Mouse (Mus musculus) hindlimb bud, embryonic 11.5 days (tissue): ENCODE measurements at regions not wholly inside any gene's neighbourhood (a gene's known extent, or its start where the extent isn't known, plus 50 kb on each side); places are given as distances from the start of the nearest gene placed in this dataset.

Experiments used
- DNase-seq: peaks from one replicate; pipeline ENCODE4 v3.0.0-alpha.2; 2012; ENCODE audit warnings: low read depth, low spot score; ENCODE audit errors: extremely low spot score

DNA sequence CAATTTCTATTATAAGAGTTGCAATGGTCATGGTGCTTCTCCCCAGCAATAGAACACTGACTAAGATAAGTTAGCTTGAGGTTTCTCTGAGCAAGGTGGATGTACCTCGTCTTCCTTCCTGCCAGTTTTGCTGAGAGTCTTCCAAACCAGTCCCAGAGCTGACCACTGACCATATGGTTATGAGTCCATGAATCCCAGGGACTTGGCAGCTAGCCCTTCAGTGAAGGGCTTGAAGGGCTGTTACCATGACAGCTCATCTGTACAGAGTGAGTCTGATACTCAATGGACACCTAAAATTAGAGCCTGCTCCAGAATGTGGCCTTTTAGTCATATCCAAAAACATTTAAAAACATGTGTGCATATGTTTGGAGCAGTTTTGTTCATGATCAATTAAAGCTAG, 297.5 kb upstream of the Thsd7b start:
- DNase-seq = no peak

DNA sequence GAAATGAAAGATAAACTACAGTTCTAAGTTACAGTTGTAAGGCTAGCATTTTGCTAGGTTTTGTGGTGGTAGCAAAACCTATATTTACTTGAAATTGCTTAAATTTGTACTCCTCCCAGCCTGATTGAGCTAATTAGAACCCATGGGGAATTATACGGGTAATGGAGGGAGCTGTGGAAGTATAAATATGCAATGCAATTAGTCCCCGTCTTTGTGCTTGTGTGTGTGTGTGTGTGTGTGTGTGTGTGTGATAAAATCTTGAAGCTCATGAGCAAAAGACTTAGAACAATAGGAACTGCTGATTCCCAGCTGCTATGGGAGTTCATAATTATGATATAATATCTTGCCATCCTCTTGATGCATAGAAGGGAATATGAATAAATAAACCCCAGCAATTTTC, 321.7 kb upstream of the Thsd7b start:
- no peak for DNase-seq

DNA sequence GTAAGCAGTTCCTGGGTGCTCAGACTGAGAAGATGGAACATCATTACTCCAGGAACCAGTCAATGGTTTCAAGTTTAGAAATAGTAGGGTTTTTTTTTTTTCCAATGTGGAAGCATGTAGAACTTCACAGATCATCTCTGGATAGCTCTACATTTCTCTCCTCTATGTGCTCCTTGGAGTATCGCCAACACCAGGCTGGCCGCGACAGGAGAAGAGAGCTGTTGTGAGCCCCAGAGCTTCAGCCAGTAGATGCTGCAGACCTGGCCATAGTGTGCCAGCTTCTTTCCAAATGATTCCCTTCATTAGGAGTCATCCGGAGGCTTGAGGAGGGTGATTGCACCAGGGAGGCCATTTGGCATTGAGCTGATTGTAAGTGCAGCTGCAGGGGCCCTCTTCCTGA, 322.6 kb upstream of the Thsd7b start:
- no peak for DNase-seq

DNA sequence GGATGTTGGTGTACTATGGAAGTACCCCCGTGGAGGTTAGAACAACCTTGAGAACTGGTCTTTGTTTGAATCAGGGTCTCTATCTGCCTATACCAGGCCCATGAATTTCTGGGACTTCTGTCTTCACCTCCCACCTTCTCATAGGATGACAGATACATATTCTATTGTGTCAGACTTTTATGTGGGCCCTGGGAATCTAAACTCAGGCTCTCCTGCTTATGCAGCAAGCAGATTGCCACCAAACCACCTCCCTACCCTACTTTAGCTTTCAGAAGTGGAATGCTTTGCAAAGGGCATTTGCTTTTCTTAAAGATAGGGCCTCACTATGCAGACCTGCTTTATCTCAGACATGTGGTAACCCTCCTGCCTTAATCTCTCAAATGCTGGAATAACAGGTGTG, 322.7 kb upstream of the Cxcr4 start:
- DNase-seq = no peak

DNA sequence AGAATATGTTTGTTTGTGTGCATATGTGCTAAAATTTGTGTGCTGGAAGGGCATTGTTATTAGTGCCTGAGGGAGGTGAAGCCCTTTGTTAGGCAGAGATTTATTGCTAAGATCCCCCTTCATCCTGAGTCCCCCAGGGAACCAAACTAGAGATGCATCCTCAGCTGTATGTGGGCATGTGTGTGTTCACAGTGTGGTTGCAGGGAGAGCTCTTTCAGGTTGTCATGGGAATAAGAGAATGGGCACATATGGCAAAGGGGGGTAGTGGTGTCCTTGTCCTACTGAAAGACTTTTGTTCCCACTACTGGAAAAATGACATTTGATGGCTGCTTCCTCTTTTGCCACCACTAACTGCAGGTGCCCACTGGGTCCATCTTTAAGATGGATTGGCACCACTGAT, 320.4 kb upstream of the Cxcr4 start:
- no peak for DNase-seq

DNA sequence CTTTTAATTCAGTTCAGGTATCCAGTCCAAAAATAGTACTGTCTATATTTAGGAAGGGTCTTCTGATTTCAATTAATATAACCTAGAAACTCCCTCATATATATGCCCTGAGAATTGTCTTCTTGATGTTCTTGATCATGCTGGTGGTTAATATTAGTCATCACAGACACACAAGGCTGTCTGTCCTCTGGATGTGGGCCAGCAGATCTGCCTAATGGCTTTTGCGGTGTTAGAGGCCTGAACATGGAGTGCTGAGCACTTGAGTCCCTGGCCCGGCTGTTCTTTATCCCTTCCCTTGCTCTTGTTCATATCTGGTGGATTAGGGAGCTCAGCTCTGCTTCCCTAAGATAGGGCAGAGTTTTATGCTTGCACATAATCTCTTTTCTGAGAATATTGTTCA, 315.5 kb upstream of the Cxcr4 start:
- no peak for DNase-seq

DNA sequence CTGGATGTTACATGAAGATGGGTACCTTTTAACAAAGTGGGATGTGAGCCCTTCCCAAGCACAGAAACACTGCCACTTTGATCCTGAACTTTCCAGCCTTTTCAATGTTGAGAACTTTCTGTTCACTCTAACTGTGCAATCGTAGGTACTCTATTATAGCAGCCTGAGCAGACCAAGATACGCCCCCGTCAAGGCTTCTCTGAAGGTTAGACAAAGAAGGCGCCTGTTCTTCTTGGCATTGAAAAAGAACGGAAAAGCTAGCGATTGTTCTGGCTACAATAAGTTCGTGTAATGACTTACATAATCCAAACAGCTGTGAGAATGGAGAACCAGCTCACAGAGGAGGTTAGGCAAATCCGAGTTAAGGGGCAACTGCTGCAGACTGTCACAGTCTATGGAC, 305.9 kb upstream of the Cxcr4 start:
- DNase-seq = no peak

DNA sequence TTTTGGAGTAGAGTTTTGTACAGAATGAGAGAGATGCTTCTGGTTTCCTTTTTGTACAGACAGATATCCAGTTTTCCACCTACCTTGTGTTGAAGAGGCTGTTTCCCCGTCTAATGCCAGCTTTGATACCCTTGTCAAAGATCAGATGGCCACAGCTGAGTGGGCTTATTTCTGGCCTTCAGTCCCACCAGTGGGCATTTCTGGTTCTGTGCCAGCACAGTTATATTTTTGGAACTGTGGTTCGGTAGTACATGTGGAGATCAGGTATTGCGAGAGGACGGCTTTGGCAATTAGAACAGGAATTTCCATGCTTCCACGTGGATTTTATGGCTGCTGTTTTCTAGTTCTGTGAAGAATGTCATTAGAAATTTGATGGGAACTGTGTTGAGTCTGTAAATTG, 302.5 kb upstream of the Cxcr4 start:
- no peak for DNase-seq

DNA sequence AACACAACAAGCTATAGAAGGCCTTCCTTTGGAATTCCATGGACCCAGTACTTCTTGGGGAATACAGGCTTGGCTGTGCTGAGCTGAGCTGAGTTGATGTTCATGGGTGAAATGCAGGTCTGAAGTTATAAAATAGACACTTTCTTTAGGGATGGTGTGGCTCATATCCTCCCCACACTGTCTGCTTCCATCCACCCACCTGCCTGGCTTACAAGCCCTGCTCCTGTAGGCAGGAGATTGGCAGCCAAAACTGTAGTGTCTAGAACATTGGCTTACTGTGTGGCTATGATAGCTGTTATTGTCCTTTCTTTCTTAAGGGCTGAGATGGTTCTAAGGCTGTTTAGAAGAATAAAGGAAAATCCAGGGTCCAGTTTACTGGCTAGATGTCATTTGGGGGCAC, 286.2 kb upstream of the Cxcr4 start:
- DNase-seq = no peak

DNA sequence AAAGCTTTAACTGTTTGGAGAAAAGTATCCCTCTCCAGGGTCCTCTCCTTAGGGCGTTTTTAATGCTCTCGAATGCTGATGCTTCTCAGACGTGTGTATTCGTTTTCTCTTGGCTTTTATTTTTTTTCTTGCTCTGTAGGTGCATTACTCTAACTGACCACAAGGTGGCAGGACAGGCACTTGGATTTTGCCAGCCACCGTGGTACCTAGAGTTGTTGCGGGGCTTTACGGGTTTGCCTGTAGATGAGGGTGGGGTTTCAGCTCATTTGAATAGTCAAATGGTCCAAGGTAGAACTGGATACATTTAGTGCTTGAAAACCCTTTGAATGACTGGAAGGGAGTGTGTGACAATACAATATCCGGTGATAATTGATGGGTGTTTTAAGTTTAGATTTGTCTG, 283.2 kb upstream of the Cxcr4 start:
- DNase-seq = peak; percentile 49

DNA sequence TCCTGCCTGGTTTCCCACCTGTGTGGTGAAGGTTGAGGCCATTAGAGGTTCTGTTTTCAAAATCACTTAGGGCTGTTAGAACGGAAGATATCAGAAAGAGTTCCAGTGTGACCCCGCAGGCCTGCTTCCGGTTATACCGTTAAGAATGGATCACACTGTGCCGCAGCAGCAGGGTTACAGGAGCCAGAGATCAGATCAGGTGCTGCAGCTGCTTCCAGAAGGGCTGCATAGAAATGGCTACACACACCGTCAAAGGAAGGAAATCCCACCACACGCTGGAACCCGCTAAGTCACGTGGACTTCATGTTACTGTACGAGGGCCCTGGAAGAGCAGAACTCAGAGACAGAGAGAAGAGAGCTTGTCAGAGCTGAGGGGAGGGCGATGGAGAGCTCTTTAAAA, 282.1 kb upstream of the Cxcr4 start:
- no peak for DNase-seq

DNA sequence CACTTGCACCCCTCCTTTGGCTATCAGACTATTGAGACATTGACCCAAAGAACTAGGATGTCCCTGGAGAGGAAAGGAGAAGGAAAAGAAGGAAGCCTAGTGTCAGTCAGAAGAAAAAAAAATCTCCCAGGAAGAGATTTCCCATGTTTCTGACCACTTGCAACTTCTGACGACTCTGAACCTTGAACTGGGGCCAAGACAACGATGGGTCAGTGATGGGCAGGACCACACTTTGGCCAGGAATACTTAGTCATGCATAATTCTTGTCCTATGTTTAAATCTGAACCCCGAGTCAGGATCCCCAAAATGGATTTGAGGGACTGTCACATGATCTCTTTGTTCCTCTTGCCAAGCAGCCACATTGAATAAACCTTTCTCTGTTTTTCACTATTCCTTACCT, 276.7 kb upstream of the Cxcr4 start:
- no peak for DNase-seq

DNA sequence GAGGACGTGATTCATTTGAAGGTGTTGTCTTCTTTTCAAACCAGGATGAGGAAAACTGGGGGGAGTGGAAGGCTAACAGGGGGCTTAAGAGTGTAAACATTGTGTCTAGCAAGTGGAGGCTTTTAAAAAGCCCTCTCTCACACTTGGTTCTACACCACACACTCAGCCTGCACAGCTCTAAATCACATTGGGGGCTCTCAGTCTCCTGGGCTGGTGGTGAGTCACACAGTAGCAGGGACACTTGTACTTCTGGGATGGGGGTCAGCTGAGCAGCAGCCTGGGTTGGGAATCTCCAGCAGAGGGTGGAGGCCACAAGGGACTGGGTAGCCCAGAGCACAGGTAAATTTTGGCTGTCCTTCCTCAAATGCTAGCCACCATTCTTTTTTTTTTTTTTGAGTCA, 268.4 kb upstream of the Cxcr4 start:
- DNase-seq = no peak

DNA sequence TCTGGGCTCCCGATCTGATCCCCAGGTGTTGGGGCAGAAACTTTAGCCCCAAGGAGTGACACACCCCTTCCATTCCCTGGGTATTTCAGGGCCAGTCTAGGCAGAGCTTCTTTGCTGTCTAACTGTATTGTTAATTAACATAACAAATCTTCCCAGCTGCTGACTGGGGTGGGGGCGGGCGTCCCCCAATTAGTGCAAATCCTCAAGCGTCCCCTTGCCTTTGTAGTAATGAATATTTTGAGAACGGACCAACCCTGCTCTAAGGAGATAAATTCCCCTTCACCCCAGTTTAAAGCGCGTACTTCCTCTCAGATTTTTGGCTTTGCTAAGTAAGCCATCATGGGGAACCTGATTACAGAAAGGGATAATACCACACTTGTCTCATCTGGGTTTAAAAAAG, 268.0 kb upstream of the Cxcr4 start:
- DNase-seq = no peak

DNA sequence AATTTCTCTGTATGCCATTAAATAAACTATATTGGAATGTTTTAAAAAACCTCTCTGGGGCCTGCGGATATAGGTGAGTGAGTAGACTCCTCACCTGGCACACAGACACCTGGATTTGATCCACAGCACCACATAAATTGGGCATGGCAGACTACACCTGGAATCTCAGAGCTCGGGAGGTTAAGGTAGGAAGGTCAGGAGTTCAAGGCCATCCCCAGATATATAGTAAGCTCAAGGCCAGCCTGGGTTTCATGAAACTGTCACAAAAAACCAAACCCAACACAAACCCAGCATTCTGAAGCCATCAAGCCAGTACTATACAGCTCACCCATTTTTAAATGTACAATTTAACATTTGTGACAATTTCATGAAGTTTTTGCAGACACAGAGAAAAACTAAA, 266.6 kb upstream of the Cxcr4 start:
- DNase-seq = no peak

DNA sequence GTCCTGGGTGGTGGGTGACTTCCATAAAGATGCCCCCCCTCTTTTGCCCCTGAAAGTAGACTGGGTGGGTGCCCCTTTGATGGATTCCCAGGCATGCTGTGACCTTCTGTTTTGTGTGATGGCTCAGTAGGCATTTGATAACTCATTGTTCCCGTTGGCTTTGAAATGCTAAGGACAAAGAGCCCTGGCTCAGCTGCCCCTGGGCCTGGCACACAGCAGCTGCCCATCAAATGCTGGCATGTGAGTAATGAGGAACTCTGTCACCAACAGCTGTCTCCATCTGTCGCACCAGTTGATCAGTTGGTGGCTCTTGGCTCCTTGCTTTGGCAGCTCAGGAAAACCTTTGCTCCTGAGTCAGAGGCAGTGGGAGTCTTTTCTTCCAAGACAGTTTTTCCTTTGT, 264.8 kb upstream of the Cxcr4 start:
- no peak for DNase-seq

DNA sequence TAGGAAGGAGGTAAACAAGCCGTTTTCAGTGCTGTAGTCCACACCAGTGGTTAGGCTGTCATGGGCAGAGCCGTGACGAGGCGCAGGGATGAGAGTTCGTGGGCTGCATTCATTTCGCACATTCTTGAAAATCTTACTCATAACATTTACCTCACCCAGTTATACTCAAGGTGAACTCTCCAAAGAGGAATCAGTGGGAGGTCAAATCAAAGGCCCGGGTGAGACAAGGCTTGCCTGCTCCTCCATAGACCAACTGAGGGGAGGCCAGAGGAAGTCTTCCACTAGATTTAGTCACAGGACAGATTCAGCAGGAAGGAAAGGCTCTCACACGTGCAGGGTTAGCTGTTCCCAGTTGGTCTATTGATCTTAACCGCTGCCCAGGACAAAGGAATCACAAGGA, 262.6 kb upstream of the Cxcr4 start:
- DNase-seq = no peak

DNA sequence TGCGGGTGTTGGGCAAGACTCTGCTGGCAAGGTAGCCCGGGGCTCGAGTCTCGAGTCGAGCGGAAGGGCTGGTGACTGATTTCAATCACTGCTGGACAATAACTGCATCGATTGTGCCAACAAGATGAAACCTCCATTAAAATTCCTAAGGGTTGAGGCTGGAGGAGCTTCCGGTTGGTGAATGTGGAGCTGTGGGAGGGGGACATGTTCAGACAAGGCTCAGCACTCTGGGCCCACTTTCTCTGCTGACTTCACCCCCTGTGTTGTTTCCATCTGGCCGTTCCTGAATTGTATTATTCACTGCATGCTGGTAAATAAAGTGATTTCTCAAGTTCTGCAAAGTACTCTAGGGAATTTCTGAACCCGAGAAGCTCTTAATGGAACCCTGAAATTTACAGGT, 261.2 kb upstream of the Cxcr4 start:
- no peak for DNase-seq

DNA sequence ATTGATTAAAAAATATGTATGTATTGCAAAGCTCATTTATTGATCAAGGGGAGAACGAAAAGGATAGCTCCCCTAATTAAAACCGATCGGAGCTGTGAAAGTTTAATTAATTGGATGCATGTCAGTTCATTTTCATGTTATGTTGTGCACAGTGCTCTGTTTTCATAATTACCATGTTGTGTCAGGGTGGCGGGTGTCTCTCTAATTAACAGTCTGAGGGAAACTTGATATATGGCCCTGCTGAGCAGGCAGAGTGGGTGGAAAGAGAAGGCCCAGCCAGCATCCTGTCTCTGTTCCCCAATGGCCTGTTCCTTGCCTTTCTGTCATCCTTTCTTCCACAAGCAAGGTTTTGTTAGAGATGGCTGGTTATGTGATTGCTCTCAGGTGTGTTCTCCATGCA, 245.3 kb upstream of the Cxcr4 start:
- no peak for DNase-seq

DNA sequence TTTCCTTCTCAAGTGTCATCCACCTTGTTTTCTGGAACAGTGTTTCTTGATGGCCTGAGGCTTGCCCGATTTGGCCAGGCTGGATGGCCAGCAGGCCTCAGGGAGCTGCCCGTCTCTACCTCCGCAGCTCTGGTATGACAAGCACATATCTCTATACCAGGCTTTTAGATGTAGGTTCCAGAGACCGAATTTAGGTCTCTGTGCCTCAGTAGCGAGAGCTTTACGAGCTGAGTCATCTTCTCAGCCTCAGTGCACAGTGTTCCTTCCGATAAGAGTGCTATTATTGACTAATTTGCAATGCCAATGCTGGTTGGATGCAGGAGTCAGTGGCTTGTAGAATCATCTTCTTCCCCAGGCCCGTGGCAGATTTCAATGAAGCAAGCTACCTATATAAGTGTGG, 243.4 kb upstream of the Cxcr4 start:
- no peak for DNase-seq

DNA sequence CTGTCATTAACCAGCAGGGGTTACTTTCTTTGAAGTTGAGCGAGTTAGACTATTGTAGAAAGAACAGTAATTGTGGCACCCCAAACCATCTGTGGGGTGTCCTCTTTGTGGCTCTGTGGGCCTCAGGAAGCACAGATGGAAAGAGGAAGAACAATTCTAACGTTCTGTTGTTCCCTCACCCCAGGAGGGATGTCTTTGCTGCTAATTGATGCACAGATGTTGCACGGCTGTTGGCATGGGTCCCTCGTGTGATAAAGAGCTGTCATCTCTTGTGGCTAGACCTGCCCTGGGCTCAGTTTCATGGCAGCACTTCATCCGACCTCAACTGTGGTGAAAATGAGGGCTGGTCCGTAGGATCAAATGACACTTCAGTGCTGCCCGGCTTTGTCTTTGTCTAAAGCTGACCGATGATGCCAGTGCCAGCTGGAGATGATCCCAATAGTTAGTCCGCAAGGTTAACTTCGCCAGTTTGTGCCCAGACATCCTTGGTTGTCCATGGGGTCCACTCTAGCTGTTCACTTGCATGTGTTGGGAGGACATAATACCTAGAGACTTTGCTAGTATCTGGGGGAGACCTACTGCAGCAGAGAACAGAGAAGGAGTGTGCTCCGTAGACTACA, 241.1 kb upstream of the Cxcr4 start:
- no peak for DNase-seq

DNA sequence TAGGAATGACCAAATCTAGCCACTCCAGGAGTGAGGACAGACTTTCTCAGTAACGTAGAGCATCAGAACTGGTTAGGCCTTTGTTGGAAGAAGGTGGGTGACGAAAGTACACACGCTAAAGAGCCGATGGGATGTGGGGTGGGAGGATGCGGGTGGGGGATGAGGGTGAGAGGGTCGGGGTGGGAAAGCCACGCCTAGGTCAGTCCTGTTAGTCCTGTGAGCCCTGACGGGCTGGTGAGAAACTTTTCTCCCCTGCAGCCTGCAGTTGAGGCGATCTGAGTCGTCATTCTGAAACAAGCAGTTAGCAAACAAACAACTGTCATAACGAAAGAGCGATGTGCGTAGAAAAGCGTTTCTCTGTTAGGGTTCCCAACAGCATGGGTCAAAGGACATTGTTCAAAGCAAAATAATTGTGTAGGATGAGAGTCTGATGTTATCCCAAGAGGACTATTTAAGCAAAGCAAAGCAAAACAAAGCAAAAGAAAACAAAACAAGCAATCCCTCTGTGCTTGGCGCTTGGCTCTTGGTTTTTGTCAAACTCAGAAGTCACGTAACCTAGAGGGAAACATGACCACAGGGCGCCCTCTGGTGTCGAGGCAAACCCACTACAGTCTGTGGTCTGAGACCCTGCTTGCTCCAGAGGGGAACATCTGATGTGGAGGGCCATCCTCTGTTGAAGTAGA, 240.2 kb upstream of the Cxcr4 start:
- peak; percentile 53 for DNase-seq

DNA sequence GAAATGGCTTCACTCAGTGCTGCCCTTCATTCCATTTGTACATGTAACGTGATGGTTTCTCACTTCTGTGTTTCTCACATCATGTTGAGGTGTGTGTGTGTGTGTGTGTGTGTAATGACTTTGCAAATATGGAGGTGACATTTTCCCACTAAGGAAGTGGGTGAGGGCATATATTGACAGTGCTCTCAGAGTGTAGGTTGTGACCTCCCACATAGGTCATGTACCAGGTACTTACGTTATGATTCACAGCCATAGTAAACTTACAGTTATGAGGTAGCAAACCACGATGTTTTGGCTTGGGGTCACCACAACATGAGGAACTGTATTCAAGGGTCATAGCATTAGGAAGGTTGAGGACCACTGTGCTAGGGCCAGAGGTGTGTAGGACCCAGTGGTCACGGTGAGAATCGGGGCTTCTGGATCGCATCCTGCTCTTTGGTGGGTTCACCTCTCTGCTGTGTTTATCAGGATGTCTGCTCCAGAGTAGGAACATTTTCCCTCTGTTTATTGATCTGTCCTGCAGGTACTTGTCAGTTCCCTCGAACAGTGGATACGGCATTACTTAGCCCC, 238.7 kb upstream of the Cxcr4 start:
- DNase-seq = no peak
